Mouse (Mus musculus) C2C12 (cell line): ENCODE results near the gene Thap8.

ENCODE experiments used
- CEBPB ChIP-seq: IDR thresholded peaks from one replicate; pipeline ENCODE4 v1.6.1; 2011; ENCODE audit warnings: low read depth, mild to moderate bottlenecking, control low read depth, moderate library complexity
- CTCF ChIP-seq: IDR thresholded peaks from one replicate; pipeline ENCODE4 v1.5.1; 2011; ENCODE audit not compliant: control insufficient read depth, insufficient read depth, insufficient read length
- MAX ChIP-seq: IDR thresholded peaks from one replicate; pipeline ENCODE4 v1.6.1; 2011; ENCODE audit warnings: mild to moderate bottlenecking, control low read depth
- MYOD1 ChIP-seq: IDR thresholded peaks from one replicate; pipeline ENCODE4 v1.6.1; 2011; ENCODE audit warnings: low read depth; ENCODE audit not compliant: control insufficient read depth, insufficient read length
- MYOG ChIP-seq: IDR thresholded peaks from one replicate; pipeline ENCODE4 v1.6.1; 2011; ENCODE audit not compliant: control insufficient read depth, insufficient read length; ENCODE audit errors: extremely low read depth
- USF1 ChIP-seq: IDR thresholded peaks from one replicate; pipeline ENCODE4 v1.6.1; 2011; ENCODE audit warnings: low read depth, mild to moderate bottlenecking, control low read depth, moderate library complexity

- TF ChIP-seq MYOG (no peak), CTCF (no peak), USF1 (no peak), CEBPB (no peak), MAX (no peak), MYOD1 (no peak)
Measured at GRCm38 (mm10) chr7:30309395-30310129, 29.7 kb downstream of the Thap8 start.
